Mouse (Mus musculus) limb, embryonic 11.5 days (tissue): ENCODE data around the gene Letm1. TPM values are rescaled to one million over a fixed set of nuclear protein-coding genes. Genes with fewer than 3 reads are reported as not detected.

Source experiments
- ATAC-seq: fragments of 200-750 bp; cut with Nextera tagmentation; 2 replicates; pipeline ENCODE4 v1.8.0; 2017; ENCODE audit warnings: low read depth; ENCODE audit not compliant: insufficient number of reproducible peaks, low FRiP score, low TSS enrichment
- DNase-seq: peaks from one replicate; pipeline ENCODE4 v3.0.0-alpha.2; 2015; ENCODE audit warnings: low spot score
- H3K27ac ChIP-seq: fragments of 300-500 bp; sonication (generic); replicated peaks from 2 replicates; pipeline ENCODE4 v1.5.1; 2014; ENCODE audit warnings: low read depth, mild to moderate bottlenecking, low read length
- H3K27me3 ChIP-seq: fragments of 300-500 bp; sonication (generic); 2 replicates; pipeline ENCODE4 v1.6.1; 2014; ENCODE audit warnings: mild to moderate bottlenecking, low read length, mixed read lengths; ENCODE audit not compliant: control insufficient read depth, insufficient read depth
- H3K36me3 ChIP-seq: fragments of 300-500 bp; sonication (generic); 2 replicates; pipeline ENCODE4 v1.6.1; 2014; ENCODE audit warnings: mild to moderate bottlenecking, low read length, moderate library complexity, mixed read lengths; ENCODE audit not compliant: control insufficient read depth, insufficient read depth
- H3K4me1 ChIP-seq: fragments of 300-500 bp; sonication (generic); 2 replicates; pipeline ENCODE4 v1.6.1; 2014; ENCODE audit warnings: low read length, mixed read lengths; ENCODE audit not compliant: control insufficient read depth, insufficient read depth
- H3K4me2 ChIP-seq: fragments of 300-500 bp; sonication (generic); 2 replicates; pipeline ENCODE4 v1.6.1; 2014; ENCODE audit warnings: low read depth, mild to moderate bottlenecking, moderate library complexity; ENCODE audit not compliant: severe bottlenecking
- H3K4me3 ChIP-seq: fragments of 300-500 bp; sonication (generic); 2 replicates; pipeline ENCODE4 v1.5.1; 2014; ENCODE audit warnings: low read depth, low read length
- H3K9ac ChIP-seq: fragments of 300-500 bp; sonication (generic); 2 replicates; pipeline ENCODE4 v1.6.1; 2014; ENCODE audit warnings: mild to moderate bottlenecking, low read length
- H3K9me3 ChIP-seq: fragments of 300-500 bp; sonication (generic); 2 replicates; pipeline ENCODE4 v1.6.1; 2016; ENCODE audit warnings: low read length; ENCODE audit not compliant: control insufficient read depth
- WGBS: fragments of 180-500 bp; shearing (Covaris S2); extraction: QIAGEN DNeasy Blood & Tissue Kit; methylation state at CpG from one replicate; pipeline ENCODE4 v1.1.7; 2014; 5-methylcytosine and 5-hydroxymethylcytosine counted together
- polyA plus RNA-seq: library from polyadenylated mRNA; unstranded; fragments of >200 nt; fragmentation: Nextera tagmentation; extraction: Ambion mirVana; gene quantifications from 2 replicates; pipeline ENCODE4 v1.2.1, GENCODE M21; 2014

Letm1 gene
- polyA plus RNA-seq, 1 experiment from 2014 or later: 56.4 TPM

DNA sequence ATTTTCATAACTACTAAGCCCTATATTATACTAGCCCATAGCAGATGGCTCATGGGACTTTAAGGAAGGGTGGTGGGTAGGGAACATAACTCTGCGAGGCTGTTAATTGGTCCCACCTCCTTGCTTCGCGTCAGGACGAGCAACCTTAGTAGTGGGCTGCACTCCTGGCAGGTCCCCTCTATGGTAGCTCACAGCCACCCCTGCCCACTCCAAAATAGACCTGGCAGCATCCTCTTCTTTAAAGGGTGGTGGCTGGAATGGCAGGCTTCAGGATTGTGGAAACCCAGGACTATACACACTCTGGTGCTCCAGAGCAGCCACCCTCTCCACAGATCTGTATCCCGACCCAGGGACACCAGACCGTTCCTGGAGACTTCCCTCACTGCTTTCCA, 378 bp upstream of the Letm1 start:
- Histone ChIP-seq H3K4me2 (peak overlapping the region; percentile 79), H3K4me1 (no peaks in the 10 kb centered on the region), H3K9ac (peak overlapping the region; percentile 32; the same call in 1 of the 2 replicates), H3K9me3 (no peaks in the 10 kb centered on the region), H3K4me3 (peak overlapping the region; percentile 66), H3K27ac (no peak overlapping the region), H3K27me3 (no peaks in the 10 kb centered on the region), H3K36me3 (no peaks in the 10 kb centered on the region)
- 10% methylated on average over 6 of the region's 6 CpGs for WGBS
- peak; percentile 69; the same call in 1 of the 2 replicates for ATAC-seq
- DNase-seq: no peak

DNA sequence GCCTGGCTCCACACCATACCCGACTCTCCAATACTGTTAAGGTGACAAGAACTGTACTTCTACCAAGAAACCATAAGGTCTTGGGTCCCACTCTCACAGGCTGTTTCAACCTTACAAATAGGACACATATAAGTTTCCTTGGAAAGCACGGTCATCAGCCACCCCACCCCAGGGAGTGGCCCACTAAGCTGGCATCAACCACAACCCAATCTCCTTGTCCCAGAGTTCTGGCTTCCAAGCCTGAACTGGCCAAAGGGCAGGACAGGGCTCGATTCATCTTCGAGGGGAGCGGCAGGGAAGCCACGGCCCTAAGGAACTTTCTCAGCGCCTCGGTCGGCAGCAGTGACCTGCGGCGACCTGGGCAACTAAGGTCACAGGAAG, 663 bp downstream of the Letm1 start:
- no peak for ATAC-seq
- WGBS: 7% methylated on average over 11 of the region's 11 CpGs
- Histone ChIP-seq H3K27ac (no peak overlapping the region; the same call in 1 of the 2 replicates), H3K4me1 (no peaks in the 10 kb centered on the region), H3K9ac (peak overlapping the region; percentile 62), H3K4me2 (peak overlapping the region; percentile 79), H3K9me3 (no peaks in the 10 kb centered on the region), H3K36me3 (peaks cover 5% of the 10 kb centered on the region), H3K4me3 (peak overlapping the region; percentile 66), H3K27me3 (no peaks in the 10 kb centered on the region)
- no peak for DNase-seq

DNA sequence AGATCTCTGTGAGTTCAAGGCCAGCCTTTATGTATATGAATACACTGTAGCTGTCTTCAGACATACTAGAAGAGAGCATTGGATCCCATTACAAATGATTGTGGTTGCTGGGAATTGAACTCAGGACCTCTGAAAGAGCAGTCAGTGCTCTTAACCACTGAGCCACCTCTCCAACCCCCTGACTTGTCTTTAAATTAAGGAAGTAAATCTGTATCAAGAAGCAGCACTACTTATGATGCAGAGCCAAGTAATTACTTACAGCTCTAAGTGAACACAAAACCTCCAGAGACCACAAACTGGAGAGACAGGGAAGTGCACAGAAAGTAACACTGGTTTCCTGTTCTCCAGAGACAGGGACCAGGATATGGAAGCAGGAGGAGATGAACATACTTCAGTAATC, 5.4 kb downstream of the Letm1 start:
- Histone ChIP-seq H3K4me2 (no peak overlapping the region), H3K27me3 (no peaks in the 10 kb centered on the region), H3K9me3 (no peaks in the 10 kb centered on the region), H3K9ac (no peak overlapping the region), H3K27ac (no peak overlapping the region), H3K36me3 (peaks cover 10% of the 10 kb centered on the region), H3K4me1 (no peaks in the 10 kb centered on the region), H3K4me3 (no peak overlapping the region)
- DNase-seq: no peak
- no peak for ATAC-seq

DNA sequence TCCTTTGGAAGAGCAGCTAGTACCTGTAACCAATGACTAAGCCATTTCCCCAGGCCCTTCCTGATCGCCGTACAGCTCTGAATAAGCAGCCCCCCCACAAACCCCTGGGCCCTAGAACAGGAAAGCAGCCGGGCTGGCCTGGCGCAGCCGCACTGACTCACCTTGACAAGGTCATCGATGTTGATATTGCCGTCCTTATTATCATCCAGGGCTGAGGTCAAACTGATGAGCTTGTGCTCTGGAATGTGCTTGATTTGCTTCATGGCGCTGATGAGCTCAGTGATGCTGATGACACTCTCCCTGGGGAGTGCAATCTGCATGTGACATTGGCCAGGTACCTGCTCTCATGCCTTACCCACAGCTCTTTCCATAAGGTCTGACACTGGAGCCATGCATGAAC, 39.1 kb downstream of the Letm1 start:
- H3K4me2 ChIP-seq: no peak overlapping the region
- H3K9ac ChIP-seq: no peak overlapping the region
- no peaks in the 10 kb centered on the region for H3K9me3 ChIP-seq
- ATAC-seq: no peak
- no peak overlapping the region for H3K27ac ChIP-seq
- H3K27me3 ChIP-seq: no peaks in the 10 kb centered on the region
- 95% methylated on average over 8 of the region's 8 CpGs for WGBS
- H3K36me3 ChIP-seq: peaks cover 16% of the 10 kb centered on the region
- no peaks in the 10 kb centered on the region for H3K4me1 ChIP-seq
- DNase-seq: no peak
- no peak overlapping the region for H3K4me3 ChIP-seq

DNA sequence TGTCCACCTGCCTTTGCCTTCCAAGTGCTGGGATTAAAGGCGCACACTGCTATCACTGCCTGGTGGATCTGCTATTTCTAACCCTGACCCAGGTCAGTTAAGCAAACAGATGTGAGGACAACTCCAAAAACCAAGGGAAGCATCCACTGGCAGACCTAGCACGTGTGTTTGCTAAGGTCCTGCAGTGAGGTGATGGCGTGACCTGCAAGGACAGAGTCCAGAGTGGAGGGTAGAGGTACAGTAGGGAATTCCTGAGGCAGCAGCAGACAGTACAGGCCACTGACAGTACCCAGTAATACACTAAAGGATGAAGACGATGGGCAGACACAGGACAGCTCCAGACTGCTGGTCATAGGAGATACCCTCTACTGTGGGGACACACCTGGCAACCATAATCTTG, 42.1 kb downstream of the Letm1 start:
- H3K9me3 ChIP-seq: no peaks in the 10 kb centered on the region
- H3K4me2 ChIP-seq: no peak overlapping the region
- no peaks in the 10 kb centered on the region for H3K4me1 ChIP-seq
- DNase-seq (no peak), ATAC-seq (no peak)
- H3K4me3 ChIP-seq: no peak overlapping the region
- H3K36me3 ChIP-seq: peaks cover 7% of the 10 kb centered on the region; the same call in 1 of the 2 replicates
- no peaks in the 10 kb centered on the region for H3K27me3 ChIP-seq
- no peak overlapping the region for H3K27ac ChIP-seq
- no peak overlapping the region for H3K9ac ChIP-seq
- 89% methylated on average over 4 of the region's 4 CpGs for WGBS

DNA sequence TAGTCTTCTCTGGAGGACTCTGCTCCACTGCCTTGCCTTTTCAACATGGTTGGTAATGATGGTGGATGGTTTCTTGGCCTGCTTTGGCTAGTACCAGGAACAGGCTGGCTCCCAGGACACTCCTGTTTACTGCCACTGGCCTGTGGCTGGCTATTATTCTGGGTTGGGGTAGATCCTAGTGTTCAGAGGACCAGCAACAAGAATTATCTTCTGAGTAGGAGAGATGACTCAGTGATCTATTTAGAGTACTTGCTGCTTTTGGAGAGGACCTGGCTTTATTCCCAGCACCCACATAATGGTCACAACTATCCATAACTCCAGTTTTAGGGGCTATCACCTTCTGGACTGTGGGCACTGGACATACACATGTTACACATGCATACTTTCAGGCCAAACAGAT, 44.3 kb downstream of the Letm1 start:
- Histone ChIP-seq H3K36me3 (peaks cover 4% of the 10 kb centered on the region; the same call in 1 of the 2 replicates), H3K9me3 (no peaks in the 10 kb centered on the region), H3K4me1 (no peaks in the 10 kb centered on the region), H3K4me3 (no peak overlapping the region), H3K9ac (no peak overlapping the region), H3K4me2 (no peak overlapping the region), H3K27ac (no peak overlapping the region), H3K27me3 (no peaks in the 10 kb centered on the region)
- DNase-seq (no peak), ATAC-seq (no peak)

DNA sequence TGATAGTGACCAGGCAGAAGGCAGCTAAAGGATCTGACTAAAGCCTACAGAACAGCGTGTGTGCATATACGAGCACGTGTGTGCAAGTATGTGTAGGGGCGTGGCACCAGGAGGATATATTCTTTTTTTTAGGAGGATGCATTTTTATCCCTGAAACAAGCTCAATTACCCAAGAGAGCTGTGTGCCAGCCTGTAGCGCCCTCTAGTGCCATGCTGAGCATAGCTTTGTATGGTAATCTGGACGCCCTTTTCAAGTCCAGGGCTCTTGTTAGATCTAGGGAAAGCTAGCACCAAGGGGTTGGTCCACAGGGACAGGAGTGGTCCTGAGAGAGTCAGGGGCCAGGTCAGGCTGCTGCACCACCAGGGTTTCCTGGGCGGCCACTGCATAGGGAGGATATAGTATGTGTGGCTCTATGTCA, 44.7 kb downstream of the Letm1 start:
- H3K36me3 ChIP-seq: peaks cover 7% of the 10 kb centered on the region; the same call in 1 of the 2 replicates
- peak; percentile 40; the same call in 1 of the 2 replicates for ATAC-seq

DNA sequence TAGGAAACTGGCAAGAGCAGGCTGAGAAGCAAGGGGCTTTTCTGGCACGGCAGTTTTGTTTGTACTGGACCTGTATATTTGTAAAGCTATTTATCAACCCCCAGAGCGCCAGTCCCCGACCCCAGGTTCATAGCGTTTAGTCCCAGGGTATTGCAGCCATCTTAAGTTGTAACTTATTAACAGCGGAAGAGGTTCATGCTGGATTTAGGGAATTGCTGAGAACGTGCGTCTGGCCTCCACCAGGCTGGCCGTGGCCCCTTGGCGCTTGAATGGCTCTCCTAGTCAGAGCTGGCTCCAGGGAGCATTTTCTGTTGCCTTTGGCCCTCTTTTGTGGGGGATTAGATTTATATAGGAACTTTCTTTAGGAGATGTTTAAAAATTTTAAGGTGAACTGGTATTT, 46.4 kb downstream of the Letm1 start:
- 0 out of 2 replicates have a peak, but pooled peaks cover 3% of the 10 kb centered on the region for H3K27me3 ChIP-seq
- H3K27ac ChIP-seq: no peak overlapping the region
- H3K36me3 ChIP-seq: peaks cover 7% of the 10 kb centered on the region; the same call in 1 of the 2 replicates
- no peaks in the 10 kb centered on the region for H3K9me3 ChIP-seq
- H3K4me1 ChIP-seq: no peaks in the 10 kb centered on the region
- no peak overlapping the region for H3K9ac ChIP-seq
- H3K4me2 ChIP-seq: no peak overlapping the region
- no peak overlapping the region for H3K4me3 ChIP-seq
- WGBS: 69% methylated on average over 9 of the region's 9 CpGs
- ATAC-seq: no peak
- DNase-seq: no peak

More for the DNA sequence above, 44.7 kb downstream of the Letm1 start:
- H3K4me1 ChIP-seq: no peaks in the 10 kb centered on the region
- H3K27me3 ChIP-seq: no peaks in the 10 kb centered on the region
- DNase-seq: peak; percentile 88
- H3K27ac ChIP-seq: no peak overlapping the region
- H3K4me2 ChIP-seq: no peak overlapping the region
- WGBS: 24% methylated on average over 7 of the region's 7 CpGs
- no peaks in the 10 kb centered on the region for H3K9me3 ChIP-seq
- no peak overlapping the region for H3K9ac ChIP-seq
- no peak overlapping the region for H3K4me3 ChIP-seq

DNA sequence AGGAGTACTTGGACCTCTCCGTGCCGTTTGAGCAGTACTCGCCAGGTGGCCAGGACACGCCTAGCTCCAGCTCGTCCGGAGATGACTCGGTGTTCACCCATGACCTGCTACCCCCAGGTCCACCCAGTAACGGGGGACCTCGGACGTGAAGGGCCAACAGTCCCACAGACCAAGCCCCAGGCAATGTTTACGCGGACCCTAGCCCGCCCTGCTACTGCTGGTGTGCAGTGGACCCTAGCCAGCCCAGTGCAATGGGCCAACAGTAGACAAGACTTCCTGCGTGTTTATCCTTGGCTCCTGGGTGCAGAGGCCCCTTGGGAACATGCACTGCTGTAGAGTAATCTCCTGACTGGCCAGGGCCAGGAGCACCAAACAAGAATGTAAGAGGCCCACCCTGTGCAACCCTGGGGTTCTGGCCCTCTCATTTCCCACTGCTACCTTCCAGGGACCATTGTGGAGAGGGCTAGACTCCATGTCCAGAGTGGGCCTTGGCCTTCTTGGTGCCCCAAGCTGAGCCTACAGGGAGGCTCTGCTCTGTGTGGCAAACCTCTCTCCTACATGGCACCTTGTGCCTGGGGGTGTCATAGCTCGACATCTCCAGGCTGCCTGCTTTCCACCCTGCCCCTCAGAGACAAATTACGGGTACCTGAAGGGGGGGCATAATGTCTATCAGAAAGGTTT, 47.1 kb downstream of the Letm1 start:
- no peak overlapping the region for H3K4me3 ChIP-seq
- no peak overlapping the region for H3K27ac ChIP-seq
- no peak for DNase-seq
- 0 out of 2 replicates have a peak, but pooled peaks cover 3% of the 10 kb centered on the region for H3K27me3 ChIP-seq
- no peak overlapping the region for H3K4me2 ChIP-seq
- WGBS: 91% methylated on average over 16 of the region's 16 CpGs
- no peaks in the 10 kb centered on the region for H3K4me1 ChIP-seq
- no peak for ATAC-seq
- H3K36me3 ChIP-seq: peaks cover 4% of the 10 kb centered on the region; the same call in 1 of the 2 replicates
- no peak overlapping the region for H3K9ac ChIP-seq
- H3K9me3 ChIP-seq: no peaks in the 10 kb centered on the region
